Mouse (Mus musculus): ENCODE measurements around the gene Slc1a2. TPM values are rescaled to one million over a fixed set of nuclear protein-coding genes. Genes with fewer than 3 reads are reported as not detected.

Gene Slc1a2
- total and polyA plus RNA-seq, 3 experiments, result 0.08 TPM; not detected in 2

- no peaks in the 10 kb centered on the region for H3K36me3 ChIP-seq (ENCODE audit: control insufficient read depth in 1 of 2, insufficient read depth in 2 of 2, low read length in 2 of 2)
- peaks cover 0 to 5% of the 10 kb centered on the region in 2 experiments; a peak in 3 of 4 replicates for H3K27me3 ChIP-seq (ENCODE audit: control insufficient read depth in 1 of 2, insufficient read depth in 2 of 2, low read length in 2 of 2)
- TF ChIP-seq SMC3 (IDR thresholded peaks at IDR 0.05; ENCODE audit: low read depth, low read length), result peak; percentile 87
- no peak for TF ChIP-seq ETS1 (IDR thresholded peaks at IDR 0.05; ENCODE audit: low read depth, low read length)
- TF ChIP-seq CTCF (IDR thresholded peaks at IDR 0.05 in 2 of 3, conservative IDR thresholded peaks at IDR 0.05 in 1 of 3; ENCODE audit: control insufficient read depth in 1 of 3, insufficient read depth in 1 of 3, low read depth in 2 of 3, low read length in 3 of 3, poor library complexity in 1 of 3, severe bottlenecking in 1 of 3), result peak; percentile 62 to 93 (median 77)
- no peak for TF ChIP-seq POLR2AphosphoS5 (IDR thresholded peaks at IDR 0.05; ENCODE audit: borderline replicate concordance, low read depth, low read length)
- TF ChIP-seq RAD21 (IDR thresholded peaks at IDR 0.05; ENCODE audit: low read depth, low read length), result peak; percentile 78
- peak; percentile 74 for TF ChIP-seq ZC3H11A (IDR thresholded peaks at IDR 0.05; ENCODE audit: low read depth, low read length)
- no peak for TF ChIP-seq EP300 (IDR thresholded peaks at IDR 0.05; ENCODE audit: low read depth in 1 of 2, low read length in 2 of 2)
- TF ChIP-seq ZNF384 (IDR thresholded peaks at IDR 0.05; ENCODE audit: low read depth, low read length), result no peak
- no peak for TF ChIP-seq ZKSCAN1 (IDR thresholded peaks at IDR 0.05; ENCODE audit: low read depth, low read length)
- no peak for TF ChIP-seq NRF1 (IDR thresholded peaks at IDR 0.05; ENCODE audit: insufficient read depth, low read depth, low read length, poor library complexity, severe bottlenecking)
- no peak for TF ChIP-seq GABPA (IDR thresholded peaks at IDR 0.05; ENCODE audit: low read depth, low read length)
- no peak for TF ChIP-seq KAT2A (conservative IDR thresholded peaks at IDR 0.05; ENCODE audit: low read depth, low read length)
- no peak for TF ChIP-seq TBP (IDR thresholded peaks at IDR 0.05; ENCODE audit: low read depth, low read length)
- no peak overlapping the region for H3K27ac ChIP-seq (ENCODE audit: control insufficient read depth, low read depth, low read length)
- H3K4me1 ChIP-seq (ENCODE audit: control insufficient read depth in 1 of 2, insufficient read depth in 2 of 2, low read length in 2 of 2), result no peaks in the 10 kb centered on the region
- no peaks in the 10 kb centered on the region for H3K9me3 ChIP-seq (replicated peaks; ENCODE audit: insufficient read depth, low read length)
- no peaks in the 10 kb centered on the region for H3K79me2 ChIP-seq (ENCODE audit: control insufficient read depth, insufficient read depth, low read length, poor library complexity)
- H3K9ac ChIP-seq (ENCODE audit: control insufficient read depth, low read depth, low read length, poor library complexity, severe bottlenecking), result no peak overlapping the region
- H3K4me3 ChIP-seq (ENCODE audit: control insufficient read depth in 1 of 2, insufficient read depth in 1 of 2, low read depth in 2 of 2, low read length in 2 of 2), result no peak overlapping the region
- DNase-seq (ENCODE audit: low read depth, low spot score), result peak; percentile 39
Measured at GRCm38 (mm10) chr2:102675275-102675674, 16.8 kb downstream of the Slc1a2 start.

GRCm38 (mm10) chr2:102676716-102677312, 18.4 kb downstream of the Slc1a2 start:
- Histone ChIP-seq H3K4me1 (ENCODE audit: control insufficient read depth in 1 of 2, insufficient read depth in 2 of 2, low read length in 2 of 2) (no peaks in the 10 kb centered on the region), H3K36me3 (ENCODE audit: control insufficient read depth in 1 of 2, insufficient read depth in 2 of 2, low read length in 2 of 2) (no peaks in the 10 kb centered on the region), H3K27me3 (ENCODE audit: control insufficient read depth in 1 of 2, insufficient read depth in 2 of 2, low read length in 2 of 2) (peaks cover 3 to 5% of the 10 kb centered on the region in 2 experiments), H3K4me3 (ENCODE audit: control insufficient read depth in 1 of 2, insufficient read depth in 1 of 2, low read depth in 2 of 2, low read length in 2 of 2) (no peak overlapping the region), H3K27ac (ENCODE audit: control insufficient read depth, low read depth, low read length) (no peak overlapping the region), H3K9me3 (replicated peaks; ENCODE audit: insufficient read depth, low read length) (no peaks in the 10 kb centered on the region), H3K9ac (ENCODE audit: control insufficient read depth, low read depth, low read length, poor library complexity, severe bottlenecking) (no peak overlapping the region), H3K79me2 (ENCODE audit: control insufficient read depth, insufficient read depth, low read length, poor library complexity) (no peaks in the 10 kb centered on the region)
- no peak for DNase-seq (ENCODE audit: low read depth, low spot score)
- TF ChIP-seq MAZ (IDR thresholded peaks at IDR 0.05; ENCODE audit: low read depth, low read length) (no peak), KAT2A (conservative IDR thresholded peaks at IDR 0.05; ENCODE audit: low read depth, low read length) (no peak), RCOR1 (IDR thresholded peaks at IDR 0.05; ENCODE audit: low read depth, low read length) (no peak), SMC3 (IDR thresholded peaks at IDR 0.05; ENCODE audit: low read depth, low read length) (no peak), NRF1 (IDR thresholded peaks at IDR 0.05; ENCODE audit: insufficient read depth, low read depth, low read length, poor library complexity, severe bottlenecking) (no peak), MYB (IDR thresholded peaks at IDR 0.05; ENCODE audit: low read depth, low read length) (no peak), POLR2AphosphoS5 (IDR thresholded peaks at IDR 0.05; ENCODE audit: borderline replicate concordance, low read depth, low read length) (no peak), ZKSCAN1 (IDR thresholded peaks at IDR 0.05; ENCODE audit: low read depth, low read length) (no peak), USF2 (IDR thresholded peaks at IDR 0.05; ENCODE audit: borderline replicate concordance in 1 of 2, insufficient read depth in 1 of 2, low read depth in 1 of 2, low read length in 2 of 2) (no peak), SIN3A (IDR thresholded peaks at IDR 0.05; ENCODE audit: low read length) (no peak), E2F4 (IDR thresholded peaks at IDR 0.05; ENCODE audit: borderline replicate concordance, low read depth, low read length) (no peak), USF1 (IDR thresholded peaks at IDR 0.05; ENCODE audit: low read depth, low read length) (no peak), ELF1 (IDR thresholded peaks at IDR 0.05; ENCODE audit: low read depth, low read length) (no peak), ETS1 (IDR thresholded peaks at IDR 0.05; ENCODE audit: low read depth, low read length) (no peak)

All from MEL (cell line).